Mouse (Mus musculus): ENCODE data around the gene Ntm. TPM values are rescaled to one million over a fixed set of nuclear protein-coding genes. Genes with fewer than 3 reads are reported as not detected.
A peak's percentile ranks its signal among the peaks of the same experiment; 100 is the strongest.

Gene Ntm
- total RNA-seq, 2 experiments from 2014 or later: 132 to 134 TPM

DNA sequence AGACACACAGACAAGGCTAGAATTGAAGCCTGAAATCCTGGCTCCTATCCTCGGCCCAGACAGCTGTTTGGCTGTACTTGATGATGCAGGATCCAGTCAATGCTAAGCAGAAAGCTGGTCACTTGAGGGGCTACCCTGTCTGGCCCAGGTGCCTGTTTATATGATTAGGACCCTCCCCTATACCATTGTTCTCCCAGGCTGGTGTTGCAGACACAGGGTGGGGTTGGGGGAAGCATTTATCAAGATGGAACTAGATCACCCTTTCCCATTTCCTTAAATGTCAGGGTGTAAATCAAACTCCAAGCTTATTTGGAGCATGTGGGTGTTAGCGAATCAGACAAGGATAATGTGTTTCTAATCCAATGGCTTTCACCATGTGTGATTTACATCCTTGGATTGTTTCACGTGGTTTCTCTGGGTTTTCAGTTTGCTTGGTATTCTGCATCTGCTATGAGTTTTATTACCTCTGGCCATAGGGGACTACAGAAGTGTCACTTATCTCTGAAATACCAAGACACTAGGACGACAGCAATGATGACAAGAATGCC lies 159.1 kb downstream of the Ntm start:
- no peak for DNase-seq (ENCODE audit: extremely low spot score in 1 of 2, low spot score in 1 of 2)

DNA sequence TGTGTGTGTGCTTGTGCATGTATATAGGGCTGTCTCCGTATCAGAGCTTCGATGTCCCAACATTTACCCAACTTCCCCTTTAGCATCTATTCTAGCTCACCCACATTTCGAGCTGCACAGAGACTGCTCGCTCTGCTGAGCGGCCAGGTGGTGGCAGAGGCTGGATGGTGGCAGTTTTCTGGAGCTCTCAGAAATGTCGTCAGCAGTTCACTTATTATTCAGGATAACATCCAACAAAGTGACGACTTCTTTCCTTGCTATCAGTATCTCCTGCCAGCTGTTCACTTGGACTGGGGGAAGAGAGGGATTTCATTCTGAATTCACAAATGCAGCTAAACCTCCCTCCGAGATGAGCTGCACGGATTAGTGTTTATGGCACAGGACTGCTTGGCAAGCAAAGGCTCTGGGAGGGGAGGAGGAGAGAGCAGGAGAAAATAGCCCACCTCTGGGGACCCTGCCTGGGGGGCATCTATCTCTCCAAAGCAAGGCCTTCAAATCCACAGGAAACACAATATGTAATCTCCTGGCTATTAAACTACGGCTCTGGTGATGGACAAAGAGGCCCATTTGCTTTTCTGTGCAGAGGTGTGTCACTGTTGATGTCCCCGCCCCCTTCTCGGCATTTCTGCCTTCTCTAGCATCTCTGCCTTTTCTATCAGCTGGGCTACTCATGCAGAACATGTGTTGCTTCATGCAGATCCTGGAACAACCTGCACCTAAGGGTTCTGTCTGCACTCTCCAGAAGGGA lies 159.8 kb downstream of the Ntm start:
- peak in 1 of 2 experiments; percentile 14 for DNase-seq (ENCODE audit: extremely low spot score in 1 of 2, low spot score in 1 of 2)

DNA sequence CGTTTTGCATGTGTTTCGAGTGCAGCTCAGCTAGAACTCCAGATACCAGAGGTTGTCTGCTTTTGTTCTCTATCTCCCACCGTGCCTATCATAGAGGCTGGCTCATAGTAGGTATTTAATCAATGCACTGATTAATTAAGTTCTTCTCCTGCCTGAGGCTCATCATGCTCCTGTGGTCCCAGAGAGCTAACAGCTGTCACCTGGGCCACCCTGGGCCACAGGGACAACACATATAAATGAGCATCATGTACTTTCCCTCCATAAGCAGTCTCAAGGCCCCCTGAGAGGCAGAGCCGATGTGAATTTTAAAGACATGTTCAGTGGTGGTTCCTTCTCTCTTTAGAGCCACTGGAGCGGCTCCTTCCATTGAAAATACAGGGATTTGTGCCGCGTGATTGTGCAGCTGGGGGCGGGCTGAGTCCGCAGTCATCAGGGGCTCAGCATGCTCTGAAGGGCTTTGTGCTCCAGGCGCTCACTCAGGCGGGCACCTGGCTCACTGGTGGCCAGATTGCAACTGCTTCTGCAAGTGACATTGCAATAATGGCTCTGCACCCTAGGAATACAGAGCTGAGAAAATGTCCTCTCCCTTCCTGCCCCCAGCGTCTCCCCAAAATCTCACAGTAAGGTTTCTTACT lies 160.8 kb downstream of the Ntm start:
- no peak for DNase-seq (ENCODE audit: extremely low spot score in 1 of 2, low spot score in 1 of 2)

DNA sequence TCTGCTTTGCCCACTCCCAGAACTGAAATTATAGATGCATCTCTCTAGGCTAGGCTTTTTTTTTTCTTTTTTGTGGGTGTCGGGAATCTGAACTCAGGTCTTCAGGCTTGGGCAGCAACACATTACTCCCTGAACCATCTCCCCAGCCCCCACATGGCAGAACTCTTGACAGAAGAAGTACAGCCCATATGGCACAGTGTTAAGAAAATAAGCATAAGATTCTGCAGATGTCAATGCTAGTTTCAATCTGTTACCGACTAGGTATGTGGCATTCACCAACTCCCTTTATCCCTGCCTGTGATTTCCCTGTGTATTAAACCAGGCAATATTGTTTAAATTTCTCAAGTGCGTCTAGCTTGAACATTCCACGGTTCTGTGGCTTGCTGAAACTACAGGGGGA lies 166.7 kb downstream of the Ntm start:
- DNase-seq (ENCODE audit: extremely low spot score in 1 of 2, low spot score in 1 of 2): no peak

DNA sequence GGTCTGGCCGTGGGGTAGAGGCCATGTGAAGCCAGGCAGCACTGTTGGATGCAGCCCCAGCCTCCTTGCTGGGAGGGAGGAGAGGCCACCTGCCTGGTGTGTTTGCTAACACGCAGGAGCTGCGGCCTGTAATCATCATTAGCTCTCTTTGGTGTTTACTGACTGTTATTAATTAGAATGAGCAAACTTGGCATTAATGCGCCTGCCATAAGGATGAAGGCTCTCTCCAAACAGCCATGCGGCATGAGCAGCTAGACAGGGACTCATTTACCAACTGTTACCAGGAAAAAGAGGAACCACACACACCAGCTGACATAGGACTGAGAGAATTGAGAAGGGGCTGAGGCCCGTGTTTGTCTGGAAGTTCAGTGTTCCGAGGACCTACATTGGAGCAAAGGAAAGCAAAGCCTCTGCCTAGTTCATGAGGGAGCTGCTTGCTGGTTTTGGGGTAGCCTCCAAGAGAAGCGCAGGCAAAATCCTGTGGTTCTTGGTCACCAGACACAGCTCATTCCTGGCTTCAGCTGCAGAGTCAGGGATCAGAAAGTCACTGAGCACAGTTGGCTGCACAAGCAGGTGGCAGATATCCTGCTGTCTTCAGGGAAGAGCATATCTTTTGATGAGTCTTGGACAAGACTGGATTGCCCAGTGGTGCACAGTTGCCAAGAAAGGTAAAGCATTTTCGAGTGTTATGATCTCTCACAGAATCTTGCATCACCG lies 171.6 kb downstream of the Ntm start:
- no peak for DNase-seq (ENCODE audit: extremely low spot score in 1 of 2, low spot score in 1 of 2)

DNA sequence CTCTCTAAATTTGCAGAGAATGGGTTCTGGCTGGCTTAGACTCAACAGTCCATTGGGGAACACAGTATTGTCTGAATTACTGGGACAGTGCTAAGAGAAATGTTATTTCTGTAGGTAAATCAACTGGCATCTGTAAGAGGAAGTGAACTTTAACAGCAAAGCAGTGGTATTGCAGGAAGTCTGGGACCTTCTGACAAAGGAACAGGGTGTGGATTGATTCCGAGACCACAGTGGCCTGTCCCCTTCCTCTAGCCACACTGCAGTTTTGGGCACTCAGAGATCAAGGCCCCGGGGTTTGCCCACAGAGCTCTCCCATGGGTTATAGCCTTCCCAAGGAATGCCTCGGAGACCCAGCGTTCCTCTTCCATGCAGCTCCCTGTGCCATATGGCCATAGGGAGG lies 172.9 kb downstream of the Ntm start:
- no peak for DNase-seq (ENCODE audit: extremely low spot score in 1 of 2, low spot score in 1 of 2)

DNA sequence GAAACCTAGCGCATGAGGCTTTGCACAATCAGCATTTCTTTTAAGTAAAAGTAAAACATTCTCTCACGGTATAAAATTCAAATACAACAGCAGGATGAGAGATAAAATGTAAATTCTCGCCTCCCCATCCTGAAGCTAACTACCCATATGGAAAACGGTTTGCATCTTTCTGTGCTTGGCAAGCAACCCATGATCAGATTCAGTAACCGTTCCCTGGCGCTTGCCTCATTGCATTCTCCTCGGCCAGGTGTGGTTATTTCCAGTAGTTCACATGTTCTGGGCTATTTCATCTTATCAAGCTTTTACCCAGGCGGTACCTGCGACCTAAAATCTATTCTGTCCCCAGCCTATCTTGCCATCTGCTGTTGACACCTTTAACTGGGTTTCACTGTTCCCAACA lies 174.1 kb downstream of the Ntm start:
- no peak for DNase-seq (ENCODE audit: extremely low spot score in 1 of 2, low spot score in 1 of 2)

DNA sequence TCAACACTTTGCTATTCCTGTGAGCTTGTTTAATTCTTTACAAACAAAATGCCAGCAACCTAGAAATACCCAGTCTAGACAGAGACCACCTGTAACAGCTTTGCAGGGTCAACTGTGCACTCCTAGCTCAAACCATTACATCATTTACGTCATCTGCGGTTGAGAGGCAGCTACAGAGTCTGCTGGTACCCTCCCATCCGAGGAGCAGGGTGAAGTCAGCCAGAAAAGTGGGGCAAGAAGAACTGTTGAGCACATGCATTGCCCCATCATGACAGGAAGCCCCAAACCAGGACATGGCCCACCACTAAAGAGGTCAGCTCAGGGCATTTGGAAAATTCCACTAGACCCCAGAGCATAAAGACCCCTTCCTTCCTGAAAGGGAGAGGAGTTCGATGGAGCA lies 175.5 kb downstream of the Ntm start:
- no peak for DNase-seq (ENCODE audit: extremely low spot score in 1 of 2, low spot score in 1 of 2)

DNA sequence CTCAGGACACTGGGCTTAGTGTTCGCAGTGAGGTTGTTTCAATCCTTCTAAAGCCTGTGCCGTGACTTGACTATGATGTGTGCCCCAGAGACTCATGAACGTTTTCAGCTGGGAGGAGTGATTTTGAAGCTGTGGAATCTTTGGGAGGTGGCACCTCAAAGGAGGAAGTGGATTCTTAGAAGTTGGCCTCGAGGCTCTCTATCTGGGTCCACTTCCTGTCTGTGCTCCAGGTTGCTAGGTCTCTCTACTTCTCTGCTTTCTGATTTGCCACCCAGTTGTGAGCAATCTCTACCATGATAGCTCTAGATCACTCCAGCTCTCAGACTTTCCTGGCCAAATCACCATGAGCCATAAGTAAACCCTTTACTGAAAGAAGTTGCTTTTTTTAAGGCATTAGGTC lies 180.2 kb downstream of the Ntm start:
- DNase-seq (ENCODE audit: extremely low spot score in 1 of 2, low spot score in 1 of 2): no peak

DNA sequence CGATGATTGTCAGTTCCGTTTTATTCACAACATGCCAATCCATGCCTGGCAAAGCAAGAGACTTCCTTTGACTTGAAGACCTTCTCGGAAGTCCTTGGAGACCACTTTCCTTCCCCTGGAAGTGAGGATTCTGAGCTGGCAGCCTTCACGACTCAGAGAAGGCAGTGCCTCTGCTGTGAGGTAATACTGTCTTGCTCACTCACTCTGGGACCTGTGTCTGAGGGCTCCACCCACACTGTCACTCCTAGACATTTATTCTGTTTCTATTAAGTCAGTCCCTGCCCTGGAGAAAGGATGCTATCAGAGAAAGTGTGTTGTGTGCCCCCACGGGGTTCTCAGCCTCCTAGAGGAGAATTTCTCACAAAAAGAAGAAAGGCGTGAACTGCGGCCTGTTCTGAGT lies 183.2 kb downstream of the Ntm start:
- DNase-seq (ENCODE audit: extremely low spot score in 1 of 2, low spot score in 1 of 2): no peak

DNA sequence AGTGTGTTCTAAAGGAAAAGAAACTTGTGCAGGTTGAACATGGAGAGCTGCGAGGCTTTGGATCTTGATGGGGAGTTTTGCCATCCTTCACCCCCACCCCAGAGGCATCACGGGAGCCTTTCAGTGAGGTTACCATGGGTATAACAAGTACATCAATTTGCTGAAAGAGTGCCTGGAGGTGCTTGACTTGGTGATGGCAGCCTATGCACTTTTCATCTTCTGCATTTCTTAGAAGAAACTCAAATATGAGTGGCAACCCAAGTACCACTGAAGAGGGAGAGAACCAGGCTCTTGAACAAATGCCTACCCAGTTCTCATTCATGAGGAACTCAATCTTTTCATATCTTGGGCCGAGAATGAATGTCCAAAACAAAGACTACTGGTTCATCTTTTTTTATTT lies 186.0 kb downstream of the Ntm start:
- DNase-seq (ENCODE audit: extremely low spot score in 1 of 2, low spot score in 1 of 2): no peak

DNA sequence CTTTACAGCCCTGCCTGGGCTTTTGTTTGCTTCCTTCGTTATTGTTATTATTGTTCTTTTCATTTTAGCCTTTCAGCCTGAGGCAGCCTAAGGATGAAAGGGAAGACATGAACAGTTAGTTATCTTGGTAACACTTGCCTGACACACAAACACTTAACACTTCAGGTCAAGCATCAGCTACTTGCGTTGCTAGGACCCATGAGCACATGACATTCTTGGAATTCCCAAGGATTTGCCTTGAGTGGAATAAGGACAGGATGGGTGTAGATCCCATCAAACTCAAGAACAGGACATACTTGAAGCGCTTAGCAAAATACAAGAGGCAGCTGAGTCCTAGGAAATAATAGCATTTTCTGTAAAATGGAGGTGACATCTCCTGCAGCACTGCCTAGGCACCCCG lies 186.4 kb downstream of the Ntm start:
- no peak for DNase-seq (ENCODE audit: extremely low spot score in 1 of 2, low spot score in 1 of 2)

DNA sequence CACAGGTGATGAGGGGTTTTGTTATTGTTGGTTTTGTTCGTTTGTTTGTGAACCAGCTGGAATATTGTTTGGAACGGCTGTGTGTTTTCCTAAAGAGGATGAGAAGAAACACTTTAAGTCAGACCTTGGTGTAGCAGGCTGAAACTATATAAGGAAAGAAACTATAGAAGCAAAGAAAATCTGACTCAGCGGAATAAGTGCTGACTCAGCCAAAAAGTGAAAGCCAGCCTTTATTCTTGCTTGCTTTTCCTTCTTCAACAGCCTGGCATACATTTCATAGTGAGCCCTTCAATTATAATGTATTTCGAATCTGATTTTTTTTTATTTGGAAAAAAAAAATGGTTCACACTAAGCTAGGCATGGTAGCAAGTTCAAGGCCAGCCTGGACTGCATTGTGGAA lies 186.9 kb downstream of the Ntm start:
- DNase-seq (ENCODE audit: extremely low spot score in 1 of 2, low spot score in 1 of 2): no peak

DNA sequence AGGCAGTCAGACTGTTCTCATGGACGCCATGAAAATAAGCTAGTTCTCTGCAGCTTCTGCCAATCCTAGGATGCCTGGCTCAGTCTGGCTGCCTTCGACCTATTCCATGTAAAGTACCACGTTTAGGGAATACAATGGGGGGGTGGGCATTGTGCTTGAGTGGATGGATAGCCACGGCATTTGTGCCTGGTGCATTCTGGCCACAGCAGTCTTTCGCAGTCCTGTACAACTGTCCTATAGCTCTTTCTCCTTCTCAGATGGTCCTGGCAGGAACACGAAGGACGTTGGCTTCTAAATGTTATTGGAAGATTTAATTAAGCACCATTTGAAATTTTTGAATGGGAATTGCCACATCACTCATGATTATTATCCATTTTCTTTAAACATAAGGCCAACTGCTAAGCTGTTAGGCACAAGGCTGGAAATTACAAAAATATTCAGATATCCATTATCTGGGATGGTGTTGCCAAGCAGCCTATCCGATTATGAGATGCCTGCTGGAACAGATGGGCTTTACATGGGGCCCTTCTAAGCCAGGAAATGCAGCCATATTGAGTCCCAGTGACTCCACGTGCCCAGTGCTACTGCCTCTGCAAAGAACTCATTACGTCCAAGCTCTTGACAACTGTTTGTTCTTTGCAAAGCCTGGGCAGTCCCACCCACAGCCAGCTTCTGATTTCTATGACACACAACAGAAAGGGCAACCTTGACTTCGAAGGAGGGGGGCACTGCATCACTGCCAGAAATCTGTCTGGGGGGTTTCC lies 190.1 kb downstream of the Ntm start:
- no peak for DNase-seq (ENCODE audit: extremely low spot score in 1 of 2, low spot score in 1 of 2)

DNA sequence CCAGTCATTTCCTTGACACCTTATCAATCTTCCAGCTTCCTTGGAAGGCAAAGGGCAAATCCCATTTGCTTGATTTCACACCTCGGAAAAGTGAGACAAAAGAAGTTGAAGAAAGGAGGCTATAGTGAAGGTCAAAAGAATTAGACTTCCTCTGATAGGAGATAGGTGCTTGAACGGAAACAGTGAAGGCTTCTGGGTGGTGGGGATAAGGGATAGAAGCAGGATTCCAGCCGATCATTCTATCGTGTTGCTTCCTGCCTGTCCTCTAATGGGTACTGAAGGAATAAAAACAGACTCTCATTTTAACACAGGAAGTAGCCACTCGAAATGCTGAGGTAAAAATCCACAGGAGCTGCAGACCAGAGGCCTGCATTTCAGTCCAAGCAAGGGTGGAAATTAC lies 191.1 kb downstream of the Ntm start:
- DNase-seq (ENCODE audit: extremely low spot score in 1 of 2, low spot score in 1 of 2): no peak

DNA sequence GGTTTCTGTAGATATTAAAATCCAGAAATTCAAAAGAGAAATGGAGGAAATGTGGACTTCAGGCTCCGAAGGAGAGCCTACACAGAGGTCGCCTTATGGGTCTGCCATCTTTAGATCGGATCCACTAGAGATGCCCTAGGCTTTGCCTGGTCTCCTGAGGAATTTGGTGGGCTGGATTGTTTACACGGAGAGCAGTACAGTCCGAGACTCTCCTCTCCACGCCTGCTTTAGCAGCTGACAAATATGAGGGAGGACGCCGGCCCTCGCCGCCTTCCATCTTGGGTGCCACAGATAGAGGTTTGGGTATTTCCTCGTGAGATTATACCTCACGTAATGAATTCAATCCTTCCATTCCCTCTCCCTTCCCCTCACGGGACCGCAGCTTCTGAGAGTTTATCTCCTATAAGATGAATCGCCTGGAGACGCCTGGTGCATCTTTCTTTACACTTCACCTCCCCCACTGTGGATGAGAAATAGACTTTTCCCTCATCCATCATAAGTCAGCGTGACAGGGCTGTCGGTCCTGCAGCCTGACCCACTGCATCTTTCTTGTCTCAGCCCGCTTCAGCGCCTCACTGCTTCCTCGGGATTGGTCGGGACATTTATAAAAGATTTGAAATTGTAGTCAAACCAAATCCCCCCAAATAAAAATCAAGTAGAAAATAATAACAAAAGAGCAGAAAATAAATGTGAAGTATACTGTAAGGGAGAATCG lies 191.7 kb downstream of the Ntm start:
- no peak for DNase-seq (ENCODE audit: extremely low spot score in 1 of 2, low spot score in 1 of 2)

DNA sequence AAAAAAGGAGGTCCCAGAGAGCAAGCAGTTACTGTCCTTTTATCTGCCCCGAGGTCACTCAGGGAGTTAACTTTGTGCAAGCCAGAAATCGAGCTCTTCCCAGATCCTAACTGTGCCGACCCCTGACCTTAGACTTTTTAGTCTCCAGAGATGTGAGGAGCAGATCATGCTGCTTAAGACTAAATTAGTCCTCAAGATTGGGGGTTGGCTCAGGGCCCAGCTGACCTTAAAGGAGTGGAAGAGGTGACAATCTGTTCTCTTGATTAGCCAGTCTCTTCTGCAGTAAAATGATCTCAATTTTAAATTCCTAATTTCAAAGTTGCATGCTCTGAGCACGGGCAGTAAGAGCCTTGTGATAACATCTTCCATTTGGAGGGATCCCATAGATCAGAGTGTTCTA lies 193.6 kb downstream of the Ntm start:
- no peak for DNase-seq (ENCODE audit: extremely low spot score in 1 of 2, low spot score in 1 of 2)

DNA sequence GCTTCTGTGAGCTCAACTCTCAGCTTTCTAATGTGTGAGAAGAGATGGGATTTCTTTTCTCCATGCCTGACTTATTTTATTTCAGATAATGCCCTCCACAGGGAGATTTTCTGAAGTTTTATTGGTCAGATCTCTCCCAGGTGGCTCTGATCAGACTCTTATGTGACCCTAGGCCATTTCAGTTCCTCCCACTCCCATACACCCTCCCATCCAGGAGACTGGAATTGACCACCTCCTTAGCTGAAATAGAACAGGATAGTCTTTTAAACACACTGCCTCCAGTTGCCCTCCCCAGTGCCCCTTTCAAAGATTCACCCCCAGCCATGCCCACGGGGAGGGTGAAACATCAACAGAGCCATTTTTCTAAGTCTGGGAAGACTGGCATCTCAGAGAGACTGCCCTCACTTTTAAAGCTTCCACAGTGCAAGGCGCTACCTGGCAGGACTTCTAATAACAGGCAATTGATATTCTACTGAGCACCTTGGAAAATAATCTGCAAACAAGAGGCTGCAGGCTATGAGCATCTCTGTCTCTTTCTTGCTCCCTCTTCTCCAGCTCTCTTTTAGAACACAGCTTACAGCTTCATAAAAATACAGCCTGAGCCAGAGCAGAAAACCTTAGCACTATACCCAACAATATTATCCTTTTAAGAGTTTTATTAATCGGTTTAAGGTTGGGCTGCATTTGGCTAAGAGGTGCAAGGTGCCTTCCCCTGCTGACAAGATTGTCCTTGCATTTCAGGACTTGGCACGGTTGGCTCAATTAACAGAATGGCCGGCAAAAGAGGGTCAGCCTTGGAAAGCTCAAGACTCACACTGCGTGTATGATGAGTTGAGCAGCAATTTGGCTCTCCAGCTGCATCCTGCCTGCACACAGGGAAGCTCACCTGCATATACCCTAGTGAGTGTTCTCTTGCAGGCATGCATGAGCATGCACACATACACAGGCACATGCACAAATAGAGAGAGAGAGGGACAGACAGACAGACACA lies 196.7 kb downstream of the Ntm start:
- DNase-seq (ENCODE audit: extremely low spot score in 1 of 2, low spot score in 1 of 2): no peak

DNA sequence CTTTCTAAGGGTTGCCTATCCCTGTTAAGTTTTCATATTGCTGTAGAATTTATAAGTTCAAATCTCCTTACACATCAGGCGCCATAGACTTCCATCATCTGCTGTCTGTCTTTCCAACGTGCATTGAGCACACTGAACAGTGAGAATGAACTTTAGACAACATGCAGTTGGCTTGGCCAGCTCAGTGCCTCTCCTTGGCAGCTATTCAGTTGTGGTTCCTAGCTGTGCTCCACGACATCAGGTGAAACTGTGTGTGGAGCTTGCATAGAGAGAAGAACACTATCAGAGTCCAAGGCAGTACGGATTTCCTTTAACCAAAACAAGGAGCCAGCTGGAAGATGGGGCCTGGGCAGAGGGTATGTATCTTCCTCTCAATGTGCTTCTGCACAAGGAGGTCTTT lies 199.6 kb downstream of the Ntm start:
- DNase-seq (ENCODE audit: extremely low spot score in 1 of 2, low spot score in 1 of 2): no peak
